Mouse (Mus musculus) cerebellum, postnatal 4 days (tissue): ENCODE results near the gene U2af2.

Experiments
- DNase-seq, 2 experiments: peaks; one replicate each; pipeline ENCODE4 v3.0.0; 2022; ENCODE audit warnings: low spot score in 2 of 2, mixed read lengths in 1 of 2

Gene U2af2

GRCm38 (mm10) chr7:5109301-5109700 is 47.4 kb downstream of the U2af2 start:
- no peak for DNase-seq

GRCm38 (mm10) chr7:5112701-5113100 is 50.8 kb downstream of the U2af2 start:
- DNase-seq, result no peak

- no peak for DNase-seq
Observed at GRCm38 (mm10) chr7:5116850-5117249, 54.9 kb downstream of the U2af2 start, which contains the start of gene Rfpl4. Gene Rfpl4 (minus strand): TSS chr7:5116950.

GRCm38 (mm10) chr7:5125078-5125477 is 63.1 kb downstream of the U2af2 start:
- DNase-seq, result no peak

GRCm38 (mm10) chr7:5125549-5126406 is 63.8 kb downstream of the U2af2 start, which contains the start of gene Rasl2-9:
Gene Rasl2-9 (minus strand): TSS chr7:5125950.
- DNase-seq, result peak; percentile 70 to 81
